Mouse (Mus musculus) heart, adult 2 months (tissue): Measurements from ENCODE around the gene Gm10277.

Experiments used
- CTCF ChIP-seq: fragments of 200-600 bp; IDR thresholded peaks from 2 replicates; pipeline ENCODE4 v1.8.1; 2022; ENCODE audit warnings: antibody characterized with exemption, mild to moderate bottlenecking, moderate library complexity
- POLR2A ChIP-seq: fragments of 200-500 bp; IDR thresholded peaks from 2 replicates; pipeline ENCODE4 v1.6.1; 2011; ENCODE audit warnings: mild to moderate bottlenecking, low read depth, low read length, control low read depth; ENCODE audit not compliant: insufficient read depth

- TF ChIP-seq POLR2A: no peak
- TF ChIP-seq CTCF: no peak
Observed at GRCm38 (mm10) chr11:77760031-77760430, 27.5 kb downstream of the Gm10277 start.
